Mouse (Mus musculus) left cerebral cortex, adult 9 months (tissue): ENCODE measurements around the gene Mfap5.
"Not testable (repeated sequence)": the region's sequence is repeated elsewhere in the genome, so short reads cannot be mapped to it uniquely, and the experiment has no call there.

ENCODE experiments used
- DNase-seq, 2 experiments: peaks; one replicate each; pipeline ENCODE4 v3.0.0; 2022; ENCODE audit warnings: low spot score in 2 of 2

Mfap5 gene

DNA sequence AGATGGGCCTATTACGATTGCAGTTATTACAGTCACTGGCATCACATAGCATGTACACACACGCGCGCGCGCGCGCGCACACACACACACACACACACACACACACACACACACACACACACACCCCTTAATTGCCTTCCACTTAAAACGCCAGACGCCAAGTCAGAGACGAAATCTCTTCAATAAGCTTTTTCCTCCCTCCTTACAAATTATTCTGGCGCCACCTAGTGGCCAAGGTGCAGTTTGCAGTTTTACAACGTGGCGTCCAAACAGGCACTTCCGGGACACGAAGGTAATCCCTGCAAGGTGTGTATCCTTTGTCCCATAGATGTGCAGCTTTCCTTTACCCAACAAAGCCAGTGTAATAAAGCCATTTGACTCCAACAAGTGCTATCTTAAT lies 54.8 kb downstream of the Mfap5 start:
- DNase-seq: peak in 1 of 2 experiments; percentile 72

DNA sequence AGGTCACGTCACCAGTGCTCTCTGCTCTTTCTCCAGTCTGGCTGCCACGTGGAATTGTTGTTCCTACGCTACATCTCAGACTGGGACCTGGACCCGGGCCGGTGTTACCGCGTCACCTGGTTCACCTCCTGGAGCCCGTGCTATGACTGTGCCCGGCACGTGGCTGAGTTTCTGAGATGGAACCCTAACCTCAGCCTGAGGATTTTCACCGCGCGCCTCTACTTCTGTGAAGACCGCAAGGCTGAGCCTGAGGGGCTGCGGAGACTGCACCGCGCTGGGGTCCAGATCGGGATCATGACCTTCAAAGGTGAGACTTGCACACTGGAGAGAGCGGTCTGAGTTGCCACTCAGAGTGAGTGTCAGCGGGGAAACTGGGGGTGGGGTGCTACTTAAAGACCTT lies 55.4 kb downstream of the Mfap5 start:
- DNase-seq: no peak

DNA sequence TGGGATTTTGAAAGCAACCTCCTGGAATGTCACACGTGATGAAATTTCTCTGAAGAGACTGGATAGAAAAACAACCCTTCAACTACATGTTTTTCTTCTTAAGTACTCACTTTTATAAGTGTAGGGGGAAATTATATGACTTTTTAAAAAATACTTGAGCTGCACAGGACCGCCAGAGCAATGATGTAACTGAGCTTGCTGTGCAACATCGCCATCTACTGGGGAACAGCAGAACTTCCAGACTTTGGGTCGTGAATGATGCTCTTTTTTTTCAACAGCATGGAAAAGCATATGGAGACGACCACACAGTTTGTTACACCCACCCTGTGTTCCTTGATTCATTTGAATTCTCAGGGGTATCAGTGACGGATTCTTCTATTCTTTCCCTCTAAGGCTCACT lies 56.8 kb downstream of the Mfap5 start:
- peak in 1 of 2 experiments; percentile 71 for DNase-seq

DNA sequence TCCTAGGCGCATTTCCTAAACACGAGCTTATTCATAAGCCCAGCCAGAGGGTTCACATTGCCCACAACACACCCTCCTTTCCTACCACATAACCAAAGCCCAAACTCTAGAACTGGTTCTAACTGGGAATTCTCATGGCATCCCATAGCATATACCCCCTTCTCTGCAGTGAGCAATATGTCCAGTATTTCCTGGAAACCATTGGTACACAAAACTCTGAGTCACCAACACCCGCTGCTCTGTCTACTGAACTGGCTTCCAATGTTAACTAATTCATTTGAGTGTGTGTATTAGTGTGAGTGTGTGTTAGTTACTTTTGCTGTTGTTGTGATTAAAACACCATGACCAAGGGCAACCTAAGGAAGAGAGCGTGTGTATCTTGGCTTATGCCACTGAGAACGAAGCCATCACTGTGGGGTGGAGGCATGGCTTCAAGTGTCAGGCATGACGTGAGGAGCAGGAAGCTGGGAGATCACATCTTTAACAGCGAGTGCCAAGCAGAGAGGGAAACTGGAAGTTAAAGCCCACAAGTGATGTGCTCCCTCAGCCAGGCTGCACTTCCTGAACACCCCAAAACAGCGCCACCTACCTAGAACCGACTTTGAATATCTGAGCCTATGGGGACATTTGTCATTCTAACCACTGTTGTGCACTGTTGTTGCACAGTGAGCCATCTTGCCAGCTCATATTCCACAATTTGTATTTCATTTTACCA lies 59.6 kb downstream of the Mfap5 start:
- no peak for DNase-seq

DNA sequence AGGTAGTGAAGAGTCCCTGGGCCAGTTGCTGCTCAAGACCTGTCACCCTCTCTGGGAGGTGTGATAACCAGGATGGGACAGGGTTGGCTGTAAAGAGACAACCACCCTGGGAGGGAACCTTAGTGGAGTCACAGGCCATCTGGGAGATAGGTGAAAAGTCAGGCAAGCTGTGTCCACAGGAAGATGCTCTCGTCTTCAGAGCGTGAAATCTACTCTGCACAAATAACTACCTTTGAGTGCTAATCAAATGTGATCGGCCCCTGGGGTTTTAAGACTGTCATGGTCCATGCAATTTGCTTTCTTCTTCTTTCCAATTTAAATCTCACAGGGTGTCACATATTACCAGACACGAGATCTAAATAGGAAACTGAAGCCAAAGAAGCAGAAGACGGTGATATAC lies 63.5 kb downstream of the Mfap5 start:
- DNase-seq: no peak

DNA sequence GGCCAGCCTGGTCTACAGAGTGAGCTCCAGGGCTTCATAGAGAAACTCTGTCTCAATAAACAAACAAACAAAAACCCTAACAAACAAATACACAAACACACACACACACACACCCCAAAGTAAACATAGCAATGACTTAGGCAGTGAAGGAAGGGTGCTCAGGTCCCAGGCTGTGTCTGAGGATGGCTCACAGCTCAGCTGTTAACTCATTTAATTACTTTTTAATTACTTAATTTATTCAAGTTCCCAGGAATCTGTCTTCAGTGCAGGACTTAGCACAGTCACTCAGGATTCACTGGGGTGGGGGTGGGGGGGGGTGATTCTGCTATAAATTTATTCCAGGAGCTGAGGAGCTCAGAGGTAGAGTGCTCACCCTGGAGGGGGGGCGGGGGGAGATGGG lies 64.1 kb downstream of the Mfap5 start:
- no peak for DNase-seq

GRCm38 (mm10) chr6:122570695-122571616 lies 65.3 kb downstream of the Mfap5 start:
- no peak for DNase-seq

DNA sequence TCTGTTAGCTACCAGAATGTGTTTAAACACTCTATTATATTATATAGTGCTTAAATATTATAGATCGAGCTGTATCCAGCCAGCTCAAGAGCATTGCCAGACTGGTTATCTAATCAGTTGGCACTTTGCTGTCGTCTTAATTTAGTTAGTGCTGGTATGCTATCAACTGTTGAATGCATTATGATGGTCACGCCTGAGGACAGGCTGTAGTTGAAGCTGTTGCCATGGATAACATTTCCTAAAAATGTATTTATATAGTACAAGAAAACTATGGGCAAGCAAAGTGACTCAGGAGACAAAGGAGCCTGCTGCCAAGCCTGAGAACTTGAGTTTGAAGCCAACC lies 65.9 kb downstream of the Mfap5 start:
- DNase-seq: no peak

DNA sequence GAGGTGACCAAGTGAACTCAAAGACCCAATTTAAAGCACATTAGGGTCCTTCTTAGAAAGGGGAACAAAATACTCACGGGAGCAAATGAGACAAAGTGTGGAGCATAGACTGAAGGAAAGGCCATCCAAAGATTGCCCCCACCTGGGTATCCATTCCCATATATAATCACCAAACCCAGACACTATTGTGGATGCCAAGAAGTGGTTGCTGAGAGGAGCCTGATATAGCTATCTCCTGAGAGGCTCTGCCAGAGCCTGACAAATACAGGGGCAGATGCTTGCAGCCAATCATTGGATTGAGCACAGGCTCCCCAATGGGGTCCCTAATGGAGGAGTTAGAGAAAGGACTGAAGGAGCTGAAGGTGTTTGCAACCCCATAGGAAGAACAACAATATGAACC lies 69.4 kb downstream of the Mfap5 start:
- not testable (repeated sequence) for DNase-seq

DNA sequence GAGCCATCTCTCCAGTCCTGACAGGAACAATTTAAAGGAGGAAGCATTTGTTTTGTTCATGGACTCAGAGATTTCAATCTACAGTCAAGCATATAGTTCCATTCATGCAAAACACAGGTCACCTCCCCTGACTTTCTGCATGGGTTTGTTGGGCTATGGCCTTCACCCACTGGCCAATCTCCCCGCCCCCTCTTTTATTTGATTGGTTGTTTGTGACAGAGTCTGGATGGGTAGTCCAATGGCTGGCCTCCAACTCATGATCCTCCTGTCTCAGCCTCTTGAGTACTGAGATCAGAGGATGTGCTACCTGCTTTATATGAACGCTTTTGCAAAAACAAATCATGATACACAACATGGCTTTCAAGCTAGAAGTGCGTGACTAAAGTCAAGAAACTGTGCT lies 71.4 kb downstream of the Mfap5 start:
- no peak for DNase-seq
